Mouse (Mus musculus) hindbrain, postnatal 0 days (tissue): ENCODE results near the gene Rbm45. TPM values are rescaled to one million over a fixed set of nuclear protein-coding genes. Genes with fewer than 3 reads are reported as not detected.
A peak's percentile ranks its signal among the peaks of the same experiment; 100 is the strongest.

Experiments
- ATAC-seq: fragments of 200-750 bp; cut with Nextera tagmentation; 2 replicates; pipeline ENCODE4 v1.8.0; 2017; ENCODE audit warnings: mild to moderate bottlenecking, moderate TSS enrichment, moderate library complexity
- DNase-seq: peaks from one replicate; pipeline ENCODE4 v3.0.0-alpha.2; 2015; ENCODE audit warnings: low spot score
- H3K27ac ChIP-seq: fragments of 300-500 bp; sonication (generic); 2 replicates; pipeline ENCODE4 v1.5.1; 2014; ENCODE audit warnings: mild to moderate bottlenecking
- H3K27me3 ChIP-seq: fragments of 300-500 bp; sonication (generic); 2 replicates; pipeline ENCODE4 v1.6.1; 2014; ENCODE audit warnings: low read length, mixed read lengths; ENCODE audit not compliant: insufficient read depth
- H3K36me3 ChIP-seq: fragments of 300-500 bp; sonication (generic); 2 replicates; pipeline ENCODE4 v1.6.1; 2014; ENCODE audit warnings: low read length, mixed read lengths; ENCODE audit not compliant: insufficient read depth
- H3K4me1 ChIP-seq: fragments of 300-500 bp; sonication (generic); 2 replicates; pipeline ENCODE4 v1.6.1; 2014; ENCODE audit warnings: antibody characterized with exemption, low read length, mixed read lengths; ENCODE audit not compliant: insufficient read depth
- H3K4me2 ChIP-seq: fragments of 300-500 bp; sonication (generic); 2 replicates; pipeline ENCODE4 v1.6.1; 2014; ENCODE audit warnings: low read depth, mild to moderate bottlenecking, low read length, moderate library complexity, mixed read lengths
- H3K4me3 ChIP-seq: fragments of 300-500 bp; sonication (generic); 2 replicates; pipeline ENCODE4 v1.5.1; 2014; ENCODE audit warnings: low read length
- H3K9ac ChIP-seq: fragments of 300-500 bp; sonication (generic); replicated peaks from 2 replicates; pipeline ENCODE4 v1.6.1; 2014; ENCODE audit warnings: mild to moderate bottlenecking, low read length, moderate library complexity, mixed read lengths
- H3K9me3 ChIP-seq: fragments of 300-500 bp; sonication (generic); 2 replicates; pipeline ENCODE4 v1.6.1; 2016; ENCODE audit warnings: low read length, mixed read lengths
- CTCF ChIP-seq: IDR thresholded peaks from 2 replicates; pipeline ENCODE4 v1.5.1; 2016; ENCODE audit warnings: antibody characterized with exemption, control low read depth, low read depth
- WGBS: fragments of 180-500 bp; shearing (Covaris S2); extraction: QIAGEN DNeasy Blood & Tissue Kit; methylation state at CpG from one replicate; pipeline ENCODE4 v1.1.7; 2014; 5-methylcytosine and 5-hydroxymethylcytosine counted together
- polyA plus RNA-seq: library from polyadenylated mRNA; unstranded; fragments of >200 nt; fragmentation: Nextera tagmentation; extraction: Ambion mirVana; gene quantifications from 2 replicates; pipeline ENCODE4 v1.2.1, GENCODE M21; 2015
- total RNA-seq: library from RNA; depleted of rRNA; stranded (reverse); fragments of >200 nt; gene quantifications from 2 replicates; pipeline ENCODE4 v1.2.3, GENCODE M21; 2014

Rbm45 gene
- total and polyA plus RNA-seq, 2 experiments from 2014 or later, result 15.1 to 27.1 TPM

DNA sequence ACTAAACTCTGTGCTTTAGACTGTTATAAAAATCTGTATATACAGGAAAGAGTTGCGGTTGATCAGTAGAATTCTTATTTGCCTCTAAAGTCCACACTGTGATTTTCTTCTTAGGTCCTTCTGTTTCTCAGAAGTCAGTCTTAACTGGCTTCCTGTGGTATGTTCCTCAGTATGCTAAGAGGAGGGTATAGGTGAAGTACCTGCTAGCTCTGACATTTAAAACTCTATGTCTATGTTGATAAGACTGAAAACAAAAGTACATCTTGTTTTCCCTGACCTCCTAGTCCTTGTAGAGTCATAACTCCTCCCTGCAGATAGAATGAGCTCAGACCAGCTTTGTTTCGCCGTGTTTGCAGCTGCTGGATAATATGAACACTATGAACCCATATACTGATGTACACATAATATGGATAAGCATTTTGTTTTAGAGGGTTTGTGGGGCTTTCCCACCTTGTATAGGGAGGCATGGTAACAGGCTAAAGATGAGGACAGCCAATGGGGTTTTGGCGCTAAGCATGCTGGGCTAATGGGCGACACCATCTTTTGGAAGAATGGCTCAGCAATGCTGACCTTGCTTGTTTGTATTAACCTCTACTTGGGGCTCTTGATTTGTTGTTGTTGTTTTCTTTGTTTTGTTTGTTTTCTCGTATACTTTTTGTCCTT is 4.9 kb downstream of the Rbm45 start:
- no peak overlapping the region for H3K27ac ChIP-seq
- H3K36me3 ChIP-seq, result peaks cover 41% of the 10 kb centered on the region
- H3K4me3 ChIP-seq, result no peak overlapping the region
- peaks cover 7% of the 10 kb centered on the region; the same call in 1 of the 2 replicates for H3K4me1 ChIP-seq
- no peak overlapping the region for H3K9ac ChIP-seq
- ATAC-seq (no peak), DNase-seq (no peak)
- WGBS, result 92% methylated on average over 6 of the region's 6 CpGs
- no peaks in the 10 kb centered on the region for H3K9me3 ChIP-seq
- no peak for TF ChIP-seq CTCF
- no peaks in the 10 kb centered on the region for H3K27me3 ChIP-seq
- no peak overlapping the region for H3K4me2 ChIP-seq

DNA sequence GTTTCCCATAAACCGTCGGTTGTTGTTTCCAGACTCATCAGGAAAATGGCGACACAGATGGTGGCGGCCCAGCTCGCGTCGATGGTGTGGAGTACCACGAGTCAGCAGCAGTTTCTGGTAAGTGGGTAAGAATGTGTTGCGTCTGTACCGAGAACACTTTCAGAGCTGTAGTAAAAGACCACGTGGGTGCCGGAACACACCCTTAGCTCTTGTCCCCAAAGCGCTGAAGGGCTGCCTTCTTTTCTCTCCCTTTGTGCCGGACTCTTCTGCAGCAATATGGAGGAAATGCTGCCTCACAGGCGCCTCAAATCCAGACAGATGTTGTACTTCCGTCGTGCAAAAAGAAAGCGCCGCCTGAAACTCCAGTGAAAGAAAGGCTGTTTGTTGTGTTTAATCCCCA is 8.9 kb downstream of the Rbm45 start:
- Histone ChIP-seq H3K4me2 (no peak overlapping the region), H3K27me3 (no peaks in the 10 kb centered on the region), H3K9me3 (no peaks in the 10 kb centered on the region), H3K4me3 (no peak overlapping the region), H3K4me1 (no peaks in the 10 kb centered on the region), H3K9ac (no peak overlapping the region), H3K27ac (no peak overlapping the region), H3K36me3 (peaks cover 55% of the 10 kb centered on the region)
- DNase-seq (no peak), ATAC-seq (no peak)
- TF ChIP-seq CTCF, result no peak
- 96% methylated on average over 19 of the region's 19 CpGs for WGBS

DNA sequence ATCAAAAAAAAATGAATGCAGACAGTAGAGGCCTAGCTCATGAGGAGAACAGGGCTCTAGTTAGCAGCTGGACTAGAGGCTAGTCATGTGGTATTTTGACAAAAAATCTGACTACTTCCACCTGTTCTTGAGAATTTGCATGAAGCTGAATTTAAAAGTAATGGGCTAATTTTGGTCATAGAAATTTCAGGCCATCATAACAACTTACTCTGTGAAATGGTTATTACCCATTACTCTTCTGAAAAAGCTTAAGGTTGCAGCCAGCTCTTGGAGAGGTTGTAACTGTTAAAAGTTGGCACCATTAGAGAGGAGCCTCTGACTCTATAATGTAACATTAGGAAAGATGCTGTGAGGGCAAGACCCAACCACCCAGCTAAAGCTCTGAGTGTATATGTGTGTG is 16.7 kb downstream of the Rbm45 start:
- Histone ChIP-seq H3K9me3 (no peaks in the 10 kb centered on the region), H3K27ac (no peak overlapping the region), H3K36me3 (0 out of 2 replicates have a peak, but pooled peaks cover 7% of the 10 kb centered on the region), H3K4me3 (no peak overlapping the region), H3K9ac (no peak overlapping the region), H3K4me1 (no peaks in the 10 kb centered on the region), H3K4me2 (no peak overlapping the region), H3K27me3 (no peaks in the 10 kb centered on the region)
- ATAC-seq (no peak), DNase-seq (no peak)
- no peak for TF ChIP-seq CTCF

DNA sequence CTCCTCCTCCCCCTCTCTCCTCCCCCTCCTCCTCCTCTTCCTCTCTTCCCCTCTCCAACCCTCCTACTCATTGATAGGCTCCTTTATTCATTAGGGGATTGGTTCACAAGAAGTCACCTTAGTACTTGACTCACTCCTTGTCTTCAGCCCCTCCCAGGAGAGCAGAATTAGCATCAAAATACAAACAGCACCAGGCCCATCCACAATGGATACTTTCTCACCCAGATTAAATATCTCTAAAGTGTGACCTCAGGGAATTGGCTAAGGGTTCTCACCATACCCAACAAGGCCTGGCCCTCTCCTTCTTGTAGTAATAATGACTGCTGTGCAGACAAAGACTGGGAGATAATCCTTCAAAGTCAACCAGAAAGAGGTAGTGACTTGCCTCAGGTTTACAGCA is 30.4 kb downstream of the Rbm45 start:
- Histone ChIP-seq H3K27ac (no peak overlapping the region), H3K9ac (no peak overlapping the region), H3K27me3 (no peaks in the 10 kb centered on the region; the same call in 1 of the 2 replicates), H3K4me3 (no peak overlapping the region), H3K9me3 (no peaks in the 10 kb centered on the region), H3K4me1 (0 out of 2 replicates have a peak, but pooled peaks cover under 1% of the 10 kb centered on the region), H3K36me3 (no peaks in the 10 kb centered on the region), H3K4me2 (no peak overlapping the region)
- TF ChIP-seq CTCF, result no peak
- DNase-seq (no peak), ATAC-seq (no peak)

DNA sequence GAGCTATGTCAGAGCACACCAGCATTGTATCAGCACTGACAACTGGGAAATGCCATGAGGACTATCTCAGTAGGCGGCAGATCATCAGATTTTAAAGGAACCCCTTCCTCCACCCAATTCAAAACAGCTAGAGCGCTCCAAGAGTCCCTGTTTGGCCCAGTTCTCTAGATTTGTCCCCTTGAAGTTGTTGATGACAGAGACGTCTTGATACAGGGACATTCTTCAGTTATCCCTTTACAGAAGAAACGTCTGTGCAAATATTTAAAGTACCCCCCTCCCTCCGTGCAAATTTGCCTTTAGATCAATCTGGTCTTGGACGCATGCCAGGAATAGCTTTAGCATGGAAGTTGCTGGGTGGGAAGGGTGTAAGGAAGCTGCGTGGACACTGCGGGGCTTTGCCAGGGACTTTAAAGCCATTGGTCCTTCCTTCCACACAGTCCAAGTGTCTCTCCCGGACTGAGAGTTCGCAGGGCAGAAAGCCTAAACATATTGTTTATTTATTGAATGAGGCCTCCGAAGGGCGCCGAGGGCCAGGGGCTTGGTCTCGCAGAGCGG is 35.9 kb downstream of the Rbm45 start:
- 2% methylated on average over 15 of the region's 15 CpGs for whole genome bisulfite sequencing
- Histone ChIP-seq H3K9me3 (no peaks in the 10 kb centered on the region), H3K4me2 (peak overlapping the region; percentile 92), H3K27me3 (no peaks in the 10 kb centered on the region; the same call in 1 of the 2 replicates), H3K36me3 (no peaks in the 10 kb centered on the region), H3K4me1 (peaks cover 7% of the 10 kb centered on the region; the same call in 1 of the 2 replicates), H3K4me3 (peak overlapping the region; percentile 84), H3K9ac (peak overlapping the region; percentile 90), H3K27ac (peak overlapping the region; percentile 91)
- DNase-seq (peak; percentile 61), ATAC-seq (peak; percentile 33)
- no peak for TF ChIP-seq CTCF

DNA sequence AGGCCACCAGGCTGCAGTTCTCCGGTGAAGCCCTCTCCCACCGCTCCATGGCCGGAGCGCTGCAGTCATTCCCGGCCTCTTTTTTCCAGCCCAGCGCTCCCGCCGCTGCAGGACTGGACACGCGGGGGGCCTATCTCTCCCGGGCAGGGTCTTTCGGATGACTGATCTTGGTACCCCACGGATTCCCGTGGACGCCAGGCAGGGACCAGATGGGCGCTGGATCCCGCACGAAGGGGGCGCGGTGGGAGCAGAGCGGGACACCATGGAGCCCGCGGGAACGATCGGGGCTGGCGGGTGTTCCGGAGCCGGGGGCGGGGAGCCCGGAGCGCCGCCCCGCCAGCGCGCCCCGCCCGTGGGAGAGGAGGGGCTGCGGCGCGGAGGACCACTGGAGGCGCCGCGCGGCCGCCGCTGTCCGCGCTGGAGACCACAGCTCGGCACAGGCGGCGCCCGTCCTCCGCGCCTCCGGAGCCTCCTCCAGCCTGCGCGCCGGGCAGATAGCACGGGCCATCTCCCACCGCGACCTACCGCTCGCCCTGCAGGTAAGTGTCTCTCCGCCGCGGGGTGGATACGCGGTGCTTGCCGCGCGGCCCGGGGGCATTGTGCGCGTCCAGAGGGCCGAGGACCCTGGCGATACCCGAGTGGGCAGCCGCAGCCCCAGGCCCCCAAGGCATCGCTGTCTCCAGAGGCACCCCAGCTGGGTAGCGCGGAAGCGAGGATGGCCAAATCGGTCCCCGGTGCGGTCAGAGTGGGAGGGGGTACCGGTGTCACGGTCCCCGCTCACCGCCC is 36.6 kb downstream of the Rbm45 start, which contains the start of gene Osbpl6:
Gene Osbpl6, plus strand, starts transcription at position 358 of the 786 bp plus-strand sequence.
- Histone ChIP-seq H3K36me3 (no peaks in the 10 kb centered on the region), H3K4me1 (peaks cover 7% of the 10 kb centered on the region; the same call in 1 of the 2 replicates), H3K9me3 (no peaks in the 10 kb centered on the region), H3K27me3 (no peaks in the 10 kb centered on the region; the same call in 1 of the 2 replicates), H3K9ac (peak within 1 kb of the TSS; percentile 90), H3K4me2 (peak within 1 kb of the TSS; percentile 92), H3K27ac (peak within 1 kb of the TSS; percentile 91), H3K4me3 (peak within 1 kb of the TSS; percentile 84)
- 2% methylated on average over 61 of the region's 89 CpGs for WGBS
- peak; percentile 92 for DNase-seq
- peak; percentile 95 for ATAC-seq
- TF ChIP-seq CTCF, result peak; percentile 44
